Mouse (Mus musculus) layer of hippocampus, adult 8-10 months (tissue): ENCODE results near the gene Adprhl2. TPM values are rescaled to one million over a fixed set of nuclear protein-coding genes. Genes with fewer than 3 reads are reported as not detected.
A peak's percentile ranks its signal among the peaks of the same experiment; 100 is the strongest.

Experiments used
- DNase-seq, 2 experiments: peaks; one replicate each; pipeline ENCODE4 v3.0.0; 2022; ENCODE audit warnings: low spot score in 2 of 2
- total RNA-seq, 4 experiments: library from RNA; stranded (reverse); gene quantifications; 2 replicates each; pipeline ENCODE4 v1.2.4; 2022

The Adprhl2 gene
- total RNA-seq, 4 experiments from 2014 or later: 29.3 to 31.6 (median 29.7) TPM

- peak; percentile 44 to 63 for DNase-seq
These were observed 47.8 kb downstream of the Adprhl2 start for GRCm38 (mm10) chr4:126273753-126274152.

- no peak for DNase-seq
These were observed 52.2 kb downstream of the Adprhl2 start for GRCm38 (mm10) chr4:126269292-126269691.

Other genes starting within 250 kb of the Adprhl2 start
- gene Lsm10, start 225.1 kb downstream of the Adprhl2 start, total RNA-seq: 10 to 100 TPM; 14.3 to 17.5 (median 16.1) TPM
- 10 to 100 TPM; 25.4 to 36.5 (median 31.1) TPM for gene Stk40, start 217.7 kb downstream of the Adprhl2 start, total RNA-seq
- gene Eva1b, start 174.0 kb downstream of the Adprhl2 start, total RNA-seq: 1 to 10 TPM; 2.5 to 4.8 (median 3.3) TPM
- gene Sh3d21, start 158.2 kb downstream of the Adprhl2 start, total RNA-seq: 1 to 10 TPM in 3 of 4 experiments, under 1 TPM in 1; 0.68 to 1.3 (median 1.1) TPM
- gene Thrap3, start 118.9 kb downstream of the Adprhl2 start, total RNA-seq: 100 to 1,000 TPM; 151 to 172 (median 170) TPM
- 100 to 1,000 TPM; 240 to 257 (median 248) TPM for gene Map7d1, start 65.4 kb downstream of the Adprhl2 start, total RNA-seq
- gene Trappc3, start 59.4 kb downstream of the Adprhl2 start, total RNA-seq: 10 to 100 TPM; 79.9 to 89.9 (median 85.1) TPM
- gene Col8a2, start 34.9 kb downstream of the Adprhl2 start, total RNA-seq: 1 to 10 TPM; 1.7 to 2.3 (median 2.0) TPM
- 1 to 10 TPM; 1.3 to 2.6 (median 1.4) TPM for gene Tekt2, start 4.0 kb upstream of the Adprhl2 start, total RNA-seq
- gene Ago3, start 107.9 kb upstream of the Adprhl2 start, total RNA-seq: 10 to 100 TPM; 29.2 to 44.5 (median 37.1) TPM
- gene Ago1, start 146.9 kb upstream of the Adprhl2 start, total RNA-seq: 10 to 100 TPM; 60.7 to 65.7 (median 62.1) TPM
- gene Ago4, start 211.8 kb upstream of the Adprhl2 start, total RNA-seq: 10 to 100 TPM in 1 of 4 experiments, 1 to 10 TPM in 3; 6.7 to 11.6 (median 8.5) TPM
- 1 to 10 TPM in 3 of 4 experiments, under 1 TPM in 1; 0.77 to 2.5 (median 1.6) TPM for gene Clspn, start 235.2 kb upstream of the Adprhl2 start, total RNA-seq